ENCODE assay signal across 24 mouse cellular contexts in genomic region chr13:97578595-97578994, GRCm38 (mm10).
DNase-seq lines count a peak whose midpoint lies in the region; ATAC-seq and TF ChIP-seq lines count a peak whose summit lies in the region.
"Had no signal": no experiment of that assay in that cellular context is flagged by ENCODE, and none has a peak within 500 bp of the region (broad histone marks: within the 10 kb centered on the region; RNA-seq: fewer than 3 reads in every experiment).

No protein-coding gene starts in this region.

- H3K36me3 ChIP-seq in kidney, embryonic 14.5 days (ENCODE audit: control insufficient read depth, insufficient read depth, low read length), result no peaks in the 10 kb centered on the region
- no peaks in the 10 kb centered on the region for H3K36me3 ChIP-seq in embryonic facial prominence, embryonic 10.5 days (replicated peaks)
- no peaks in the 10 kb centered on the region for H3K36me3 ChIP-seq in thymus, adult 2 months (ENCODE audit: control insufficient read depth, insufficient read depth, low read length)
- H3K36me3 ChIP-seq: heart, embryonic 12.5 days; hindbrain, embryonic 12.5 days; limb, embryonic 15.5 days; liver, embryonic 15.5 days; neural tube, embryonic 13.5 days had no signal

- H3K4me2 ChIP-seq in kidney, embryonic 14.5 days (replicated peaks; ENCODE audit: low read depth, low read length), result no peak overlapping the region
- H3K4me2 ChIP-seq: heart, embryonic 12.5 days; hindbrain, embryonic 12.5 days; limb, embryonic 15.5 days; liver, embryonic 15.5 days; neural tube, embryonic 13.5 days had no signal

- no peak for ATAC-seq in kidney, embryonic 14.5 days (ENCODE audit: low FRiP score, low TSS enrichment)
- peak; percentile 84 for ATAC-seq in megakaryocyte, adult 5-6 weeks (ENCODE audit: poor library complexity, severe bottlenecking)
- no peak for ATAC-seq in CD4-positive, CD25-positive, alpha-beta regulatory T cell, adult 4 months
- ATAC-seq: forebrain, embryonic 14.5 days; lung, postnatal 0 days had no signal

- 68% methylated on average over 5 of the region's 5 CpGs for WGBS in kidney, embryonic 14.5 days
- 81% methylated on average over 5 of the region's 5 CpGs for WGBS in embryonic facial prominence, embryonic 10.5 days
- WGBS in thymus, adult 2 months, result 64% methylated on average over 5 of the region's 5 CpGs

- no peak overlapping the region for H3K4me3 ChIP-seq in kidney, embryonic 14.5 days (ENCODE audit: low read length)
- H3K4me3 ChIP-seq in embryonic facial prominence, embryonic 10.5 days, result no peak overlapping the region
- no peak overlapping the region for H3K4me3 ChIP-seq in thymus, adult 2 months (ENCODE audit: control insufficient read depth, insufficient read depth, low read length)
- H3K4me3 ChIP-seq: heart, embryonic 12.5 days; hindbrain, embryonic 12.5 days; limb, embryonic 15.5 days; liver, embryonic 15.5 days; neural tube, embryonic 13.5 days had no signal

- H3K9me3 ChIP-seq in kidney, embryonic 14.5 days (ENCODE audit: control insufficient read depth, low read length), result no peaks in the 10 kb centered on the region
- no peaks in the 10 kb centered on the region for H3K9me3 ChIP-seq in embryonic facial prominence, embryonic 10.5 days
- H3K9me3 ChIP-seq: heart, embryonic 12.5 days; hindbrain, embryonic 12.5 days; limb, embryonic 15.5 days; liver, embryonic 15.5 days; neural tube, embryonic 13.5 days had no signal

- no peak overlapping the region for H3K9ac ChIP-seq in kidney, embryonic 14.5 days (ENCODE audit: low read depth, low read length)
- H3K9ac ChIP-seq: heart, embryonic 12.5 days; hindbrain, embryonic 12.5 days; limb, embryonic 15.5 days; liver, embryonic 15.5 days; neural tube, embryonic 13.5 days had no signal

- DNase-seq in kidney, postnatal 4 days, result no peak
- peak; percentile 80 for DNase-seq in ES-CJ7 (ENCODE audit: low read depth, low spot score)
- DNase-seq in embryonic facial prominence, embryonic 10.5 days (ENCODE audit: low spot score), result no peak
- no peak for DNase-seq in thymus, adult 2 months
- no peak for DNase-seq in right cerebral cortex, postnatal 36 days (ENCODE audit: low spot score in 2 of 2)
- DNase-seq: adrenal gland, postnatal 36 days; cerebellum, adult 11-12 months; cerebellum, postnatal 14 days; embryo, embryonic 11 days; gastrocnemius, postnatal 25 days; heart, postnatal 14 days; kidney, adult 8-10 months; kidney, postnatal 25 days; right cerebral cortex, postnatal 14 days had no signal

- no peaks in the 10 kb centered on the region for H3K27me3 ChIP-seq in kidney, embryonic 14.5 days (ENCODE audit: control insufficient read depth, insufficient read depth, low read length)
- H3K27me3 ChIP-seq in embryonic facial prominence, embryonic 10.5 days (replicated peaks; ENCODE audit: low read depth, poor library complexity, severe bottlenecking), result peaks cover 8% of the 10 kb centered on the region; the same call in 1 of the 2 replicates
- no peaks in the 10 kb centered on the region for H3K27me3 ChIP-seq in thymus, adult 2 months (ENCODE audit: control insufficient read depth, insufficient read depth, low read length)
- H3K27me3 ChIP-seq: heart, embryonic 12.5 days; hindbrain, embryonic 12.5 days; limb, embryonic 15.5 days; liver, embryonic 15.5 days; neural tube, embryonic 13.5 days had no signal

- peaks cover 15% of the 10 kb centered on the region; the same call in 1 of the 2 replicates for H3K4me1 ChIP-seq in kidney, embryonic 14.5 days (ENCODE audit: control insufficient read depth, insufficient read depth, low read length)
- H3K4me1 ChIP-seq in embryonic facial prominence, embryonic 10.5 days, result peaks cover 43% of the 10 kb centered on the region
- no peaks in the 10 kb centered on the region for H3K4me1 ChIP-seq in thymus, adult 2 months (replicated peaks; ENCODE audit: control insufficient read depth, insufficient read depth, low read length)

- no peak for TF ChIP-seq POLR2A in thymus, adult 2 months (IDR thresholded peaks at IDR 0.05; ENCODE audit: control insufficient read depth, extremely low read depth, insufficient read depth, low read length, poor library complexity)

- H3K27ac ChIP-seq in kidney, embryonic 14.5 days (ENCODE audit: low read depth, low read length), result 0 out of 2 replicates have a peak overlapping the region, but pooled peaks have one; percentile 17
- 0 out of 2 replicates have a peak overlapping the region, but pooled peaks have one; percentile 15 for H3K27ac ChIP-seq in embryonic facial prominence, embryonic 10.5 days (replicated peaks)
- H3K27ac ChIP-seq in thymus, adult 2 months (ENCODE audit: control insufficient read depth, insufficient read depth, low read length), result no peak overlapping the region
- H3K27ac ChIP-seq: hindbrain, embryonic 12.5 days; limb, embryonic 15.5 days; liver, embryonic 15.5 days; neural tube, embryonic 13.5 days had no signal

- TF ChIP-seq CTCF in thymus, adult 2 months (IDR thresholded peaks at IDR 0.05; ENCODE audit: borderline replicate concordance, control insufficient read depth, extremely low read depth, insufficient read depth, low read length, poor library complexity), result no peak
